Mouse (Mus musculus) forebrain, embryonic 13.5 days (tissue): Measurements from ENCODE around the gene Flot2. TPM values are rescaled to one million over a fixed set of nuclear protein-coding genes. Genes with fewer than 3 reads are reported as not detected.
"Not testable (repeated sequence)": the region's sequence is repeated elsewhere in the genome, so short reads cannot be mapped to it uniquely, and the experiment has no call there.

Experiments
- ATAC-seq: fragments of 200-750 bp; cut with Nextera tagmentation; 2 replicates; pipeline ENCODE4 v1.8.0; 2017
- H3K27ac ChIP-seq: fragments of 300-500 bp; sonication (generic); 2 replicates; pipeline ENCODE4 v1.5.1; 2015; ENCODE audit warnings: inconsistent platforms, mild to moderate bottlenecking, moderate library complexity
- H3K27me3 ChIP-seq: fragments of 300-500 bp; sonication (generic); 2 replicates; pipeline ENCODE4 v1.6.1; 2015; ENCODE audit warnings: mild to moderate bottlenecking, inconsistent platforms
- H3K36me3 ChIP-seq: fragments of 300-500 bp; sonication (generic); 2 replicates; pipeline ENCODE4 v1.6.1; 2015; ENCODE audit warnings: mild to moderate bottlenecking, inconsistent platforms; ENCODE audit not compliant: poor library complexity, severe bottlenecking
- H3K4me1 ChIP-seq: fragments of 300-500 bp; sonication (generic); 2 replicates; pipeline ENCODE4 v1.6.1; 2015; ENCODE audit warnings: inconsistent platforms
- H3K4me2 ChIP-seq: fragments of 300-500 bp; sonication (generic); 2 replicates; pipeline ENCODE4 v1.6.1; 2015; ENCODE audit warnings: inconsistent platforms, mild to moderate bottlenecking, moderate library complexity
- H3K4me3 ChIP-seq: fragments of 300-500 bp; sonication (generic); 2 replicates; pipeline ENCODE4 v1.5.1; 2015; ENCODE audit warnings: mild to moderate bottlenecking, inconsistent platforms
- H3K9ac ChIP-seq: fragments of 300-500 bp; sonication (generic); 2 replicates; pipeline ENCODE4 v1.6.1; 2015; ENCODE audit warnings: mild to moderate bottlenecking, inconsistent platforms
- H3K9me3 ChIP-seq: fragments of 300-500 bp; sonication (generic); replicated peaks from 2 replicates; pipeline ENCODE4 v1.6.1; 2016; ENCODE audit warnings: inconsistent platforms
- WGBS: fragments of 180-500 bp; shearing (Covaris S2); methylation state at CpG from one replicate; pipeline ENCODE4 v1.1.7; 2015; 5-methylcytosine and 5-hydroxymethylcytosine counted together
- polyA plus RNA-seq: library from polyadenylated mRNA; unstranded; fragments of >200 nt; fragmentation: Nextera tagmentation; extraction: Ambion mirVana; gene quantifications from 2 replicates; pipeline ENCODE4 v1.2.1, GENCODE M21; 2015

The Flot2 gene
- polyA plus RNA-seq, 1 experiment from 2014 or later: 69.6 TPM

- H3K9me3 ChIP-seq: no peaks in the 10 kb centered on the region
- no peak overlapping the region for H3K4me2 ChIP-seq
- H3K27me3 ChIP-seq: no peaks in the 10 kb centered on the region
- H3K27ac ChIP-seq: no peak overlapping the region
- no peak overlapping the region for H3K9ac ChIP-seq
- 95% methylated on average over 23 of the region's 23 CpGs for WGBS
- peaks cover 44% of the 10 kb centered on the region for H3K4me1 ChIP-seq
- ATAC-seq: no peak
- H3K36me3 ChIP-seq: peaks cover 22% of the 10 kb centered on the region
- no peak overlapping the region for H3K4me3 ChIP-seq
Observed at GRCm38 (mm10) chr11:78033931-78034617, 3.7 kb upstream of the Flot2 start.

- H3K27ac ChIP-seq: no peak overlapping the region
- H3K36me3 ChIP-seq: peaks cover 25% of the 10 kb centered on the region
- no peaks in the 10 kb centered on the region for H3K9me3 ChIP-seq
- no peak overlapping the region for H3K4me3 ChIP-seq
- H3K9ac ChIP-seq: no peak overlapping the region
- ATAC-seq: no peak
- H3K27me3 ChIP-seq: no peaks in the 10 kb centered on the region
- 84% methylated on average over 10 of the region's 10 CpGs for WGBS
- peaks cover 42% of the 10 kb centered on the region for H3K4me1 ChIP-seq
- no peak overlapping the region for H3K4me2 ChIP-seq
Observed at GRCm38 (mm10) chr11:78036791-78037190, 940 bp upstream of the Flot2 start.

GRCm38 (mm10) chr11:78040878-78041277, 3.1 kb downstream of the Flot2 start:
- ATAC-seq: no peak
- Histone ChIP-seq H3K27me3 (no peaks in the 10 kb centered on the region), H3K4me3 (no peak overlapping the region), H3K4me2 (no peak overlapping the region), H3K27ac (no peak overlapping the region; the same call in 1 of the 2 replicates), H3K36me3 (peaks cover 18% of the 10 kb centered on the region), H3K9ac (no peak overlapping the region), H3K9me3 (no peaks in the 10 kb centered on the region), H3K4me1 (peaks cover 28% of the 10 kb centered on the region)
- 79% methylated on average over 2 of the region's 2 CpGs for WGBS

GRCm38 (mm10) chr11:78042290-78042870, 4.6 kb downstream of the Flot2 start:
- 94% methylated on average over 4 of the region's 4 CpGs for WGBS
- Histone ChIP-seq H3K36me3 (peaks cover 25% of the 10 kb centered on the region), H3K4me1 (peaks cover 23% of the 10 kb centered on the region)
- H3K9me3 ChIP-seq, H3K4me3 ChIP-seq, H3K27me3 ChIP-seq, H3K4me2 ChIP-seq, ATAC-seq, H3K9ac ChIP-seq, H3K27ac ChIP-seq: not testable (repeated sequence)

- peaks cover 35% of the 10 kb centered on the region for H3K36me3 ChIP-seq
- no peak overlapping the region for H3K9ac ChIP-seq
- WGBS: 76% methylated on average over 5 of the region's 5 CpGs
- H3K27me3 ChIP-seq: no peaks in the 10 kb centered on the region
- ATAC-seq: no peak
- H3K4me3 ChIP-seq: no peak overlapping the region
- H3K4me1 ChIP-seq: 0 out of 2 replicates have a peak, but pooled peaks cover 5% of the 10 kb centered on the region
- no peaks in the 10 kb centered on the region for H3K9me3 ChIP-seq
- no peak overlapping the region for H3K27ac ChIP-seq
- no peak overlapping the region for H3K4me2 ChIP-seq
Observed at GRCm38 (mm10) chr11:78044758-78045251, 7.1 kb downstream of the Flot2 start.

- not testable (repeated sequence) for H3K4me2 ChIP-seq, ATAC-seq, H3K9ac ChIP-seq, H3K9me3 ChIP-seq, H3K27ac ChIP-seq, H3K4me1 ChIP-seq, H3K27me3 ChIP-seq, H3K4me3 ChIP-seq
- WGBS: 100% methylated on average over 4 of the region's 4 CpGs
- peaks cover 42% of the 10 kb centered on the region for H3K36me3 ChIP-seq
Observed at GRCm38 (mm10) chr11:78048637-78049036, 10.9 kb downstream of the Flot2 start.

GRCm38 (mm10) chr11:78053078-78053477, 15.3 kb downstream of the Flot2 start:
- H3K4me3 ChIP-seq: no peak overlapping the region
- no peaks in the 10 kb centered on the region for H3K27me3 ChIP-seq
- ATAC-seq: no peak
- H3K4me2 ChIP-seq: no peak overlapping the region
- H3K9ac ChIP-seq: no peak overlapping the region
- H3K9me3 ChIP-seq: no peaks in the 10 kb centered on the region
- WGBS: 96% methylated on average over 8 of the region's 8 CpGs
- H3K4me1 ChIP-seq: no peaks in the 10 kb centered on the region
- H3K27ac ChIP-seq: no peak overlapping the region
- peaks cover 77% of the 10 kb centered on the region for H3K36me3 ChIP-seq

- ATAC-seq: no peak
Observed at GRCm38 (mm10) chr11:78056946-78057345, 19.2 kb downstream of the Flot2 start.

GRCm38 (mm10) chr11:78059833-78060757, 22.4 kb downstream of the Flot2 start:
- Histone ChIP-seq H3K27ac (no peak overlapping the region), H3K27me3 (no peaks in the 10 kb centered on the region), H3K4me1 (no peaks in the 10 kb centered on the region), H3K36me3 (peaks cover 49% of the 10 kb centered on the region), H3K9ac (no peak overlapping the region), H3K9me3 (no peaks in the 10 kb centered on the region), H3K4me3 (no peak overlapping the region), H3K4me2 (no peak overlapping the region)
- 57% methylated on average over 9 of the region's 9 CpGs for WGBS
- ATAC-seq: peak; percentile 81

More at GRCm38 (mm10) chr11:78056946-78057345, 19.2 kb downstream of the Flot2 start:
- no peaks in the 10 kb centered on the region for H3K4me1 ChIP-seq
- H3K27me3 ChIP-seq: no peaks in the 10 kb centered on the region
- 89% methylated on average over 8 of the region's 8 CpGs for WGBS
- H3K36me3 ChIP-seq: peaks cover 70% of the 10 kb centered on the region
- H3K4me2 ChIP-seq: no peak overlapping the region
- no peak overlapping the region for H3K9ac ChIP-seq
- no peaks in the 10 kb centered on the region for H3K9me3 ChIP-seq
- no peak overlapping the region for H3K4me3 ChIP-seq
- H3K27ac ChIP-seq: no peak overlapping the region

- Histone ChIP-seq H3K4me1 (no peaks in the 10 kb centered on the region), H3K27ac (no peak overlapping the region), H3K4me3 (no peak overlapping the region), H3K9ac (no peak overlapping the region), H3K36me3 (peaks cover 25% of the 10 kb centered on the region), H3K4me2 (no peak overlapping the region), H3K27me3 (no peaks in the 10 kb centered on the region), H3K9me3 (no peaks in the 10 kb centered on the region)
- 92% methylated on average over 1 of the region's 1 CpGs for WGBS
- no peak for ATAC-seq
Observed at GRCm38 (mm10) chr11:78062563-78062962, 24.8 kb downstream of the Flot2 start.

- WGBS: 54% methylated on average over 2 of the region's 2 CpGs
- no peak overlapping the region for H3K4me3 ChIP-seq
- no peak overlapping the region for H3K4me2 ChIP-seq
- H3K9me3 ChIP-seq: no peaks in the 10 kb centered on the region
- no peak for ATAC-seq
- peaks cover 4% of the 10 kb centered on the region; the same call in 1 of the 2 replicates for H3K36me3 ChIP-seq
- no peaks in the 10 kb centered on the region for H3K4me1 ChIP-seq
- H3K27me3 ChIP-seq: no peaks in the 10 kb centered on the region
- no peak overlapping the region for H3K27ac ChIP-seq
- H3K9ac ChIP-seq: no peak overlapping the region
Observed at GRCm38 (mm10) chr11:78065906-78066305, 28.2 kb downstream of the Flot2 start.

GRCm38 (mm10) chr11:78066641-78067040, 28.9 kb downstream of the Flot2 start:
- Histone ChIP-seq H3K27ac (no peak overlapping the region), H3K9me3 (no peaks in the 10 kb centered on the region), H3K4me2 (no peak overlapping the region), H3K9ac (no peak overlapping the region), H3K27me3 (no peaks in the 10 kb centered on the region), H3K4me3 (no peak overlapping the region), H3K4me1 (no peaks in the 10 kb centered on the region), H3K36me3 (peaks cover 6% of the 10 kb centered on the region; the same call in 1 of the 2 replicates)
- no peak for ATAC-seq
- 76% methylated on average over 2 of the region's 2 CpGs for WGBS
